Mouse (Mus musculus) ES-Bruce4 (cell line): ENCODE data around the gene Ly6g5c. TPM values are rescaled to one million over a fixed set of nuclear protein-coding genes. Genes with fewer than 3 reads are reported as not detected.

Experiments
- H3K27ac ChIP-seq: 2 replicates; pipeline ENCODE4 v1.5.1; 2012; ENCODE audit warnings: low read length, inconsistent platforms; ENCODE audit not compliant: insufficient read depth
- H3K27me3 ChIP-seq: 2 replicates; pipeline ENCODE4 v1.6.1; 2012; ENCODE audit warnings: mild to moderate bottlenecking, low read length, inconsistent platforms; ENCODE audit not compliant: control insufficient read depth, poor library complexity, insufficient read depth, severe bottlenecking
- H3K36me3 ChIP-seq: 2 replicates; pipeline ENCODE4 v1.6.1; 2012; ENCODE audit warnings: inconsistent platforms, mild to moderate bottlenecking, low read length, moderate library complexity; ENCODE audit not compliant: control insufficient read depth, poor library complexity, insufficient read depth, severe bottlenecking
- H3K4me1 ChIP-seq: one replicate; pipeline ENCODE4 v1.8.1; 2011; ENCODE audit warnings: low read length; ENCODE audit not compliant: control insufficient read depth, insufficient read depth
- H3K4me3 ChIP-seq: 2 replicates; pipeline ENCODE4 v1.5.1; 2011; ENCODE audit warnings: low read depth, mild to moderate bottlenecking, low read length
- H3K9ac ChIP-seq: 2 replicates; pipeline ENCODE4 v1.6.1; 2012; ENCODE audit warnings: low read depth, mild to moderate bottlenecking, inconsistent platforms; ENCODE audit not compliant: poor library complexity, severe bottlenecking
- H3K9me3 ChIP-seq: replicated peaks from 2 replicates; pipeline ENCODE4 v1.6.1; 2012; ENCODE audit warnings: mild to moderate bottlenecking, low read length, inconsistent platforms; ENCODE audit not compliant: control insufficient read depth, poor library complexity, insufficient read depth, severe bottlenecking
- CTCF ChIP-seq: IDR thresholded peaks from one replicate; pipeline ENCODE4 v1.8.1; 2011; ENCODE audit warnings: low read depth, low read length
- EP300 ChIP-seq: IDR thresholded peaks from 2 replicates; pipeline ENCODE4 v1.6.1; 2011; ENCODE audit warnings: low read depth, low read length; ENCODE audit not compliant: insufficient read depth
- POLR2A ChIP-seq: IDR thresholded peaks from one replicate; pipeline ENCODE4 v1.8.1; 2011; ENCODE audit warnings: low read length; ENCODE audit not compliant: insufficient read depth
- polyA plus RNA-seq: library from polyadenylated mRNA; stranded (reverse); fragments of >200 nt; gene quantifications from 2 replicates; pipeline ENCODE4 v1.2.4, GENCODE M21; 2011; ENCODE audit warnings: low read depth; ENCODE audit not compliant: missing spikeins, insufficient read depth, insufficient read length

Gene Ly6g5c
- polyA plus RNA-seq, 1 experiment, result not detected

DNA sequence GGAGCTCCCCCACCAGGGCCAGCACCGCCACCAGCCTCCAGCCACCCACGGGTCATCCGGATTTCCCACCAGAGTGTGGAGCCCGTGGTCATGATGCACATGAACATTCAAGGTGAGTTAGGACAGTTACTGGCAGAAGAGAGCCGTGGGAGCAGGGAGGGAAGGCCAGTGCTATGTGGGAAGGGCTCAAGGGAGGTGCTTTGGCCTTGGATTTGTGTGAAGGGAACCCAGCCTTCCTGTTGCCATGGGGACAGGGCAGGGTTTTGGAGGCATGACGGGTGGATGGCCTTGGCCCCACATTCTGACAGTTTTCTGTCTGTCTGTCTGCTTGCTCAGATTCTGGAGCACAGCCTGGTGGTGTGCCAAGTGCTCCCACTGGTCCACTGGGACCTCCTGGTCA lies 33.9 kb downstream of the Ly6g5c start:
- Histone ChIP-seq H3K9me3 (no peaks in the 10 kb centered on the region), H3K4me3 (no peak overlapping the region), H3K9ac (no peak overlapping the region), H3K4me1 (no peaks in the 10 kb centered on the region), H3K27ac (no peak overlapping the region), H3K27me3 (no peaks in the 10 kb centered on the region), H3K36me3 (peaks cover 78% of the 10 kb centered on the region)
- TF ChIP-seq EP300 (no peak), POLR2A (no peak), CTCF (no peak)

- Histone ChIP-seq H3K9ac (no peak overlapping the region), H3K9me3 (no peaks in the 10 kb centered on the region), H3K27me3 (no peaks in the 10 kb centered on the region), H3K36me3 (peaks cover 87% of the 10 kb centered on the region), H3K4me3 (no peak overlapping the region), H3K4me1 (no peaks in the 10 kb centered on the region), H3K27ac (no peak overlapping the region)
- TF ChIP-seq CTCF (no peak), EP300 (no peak)
Measured at GRCm38 (mm10) chr17:35146139-35146538, 38.1 kb downstream of the Ly6g5c start.

GRCm38 (mm10) chr17:35147348-35147747 lies 39.3 kb downstream of the Ly6g5c start:
- H3K9me3 ChIP-seq, result no peaks in the 10 kb centered on the region
- no peaks in the 10 kb centered on the region for H3K27me3 ChIP-seq
- H3K9ac ChIP-seq, result no peak overlapping the region
- TF ChIP-seq POLR2A (no peak), EP300 (no peak), CTCF (no peak)
- no peak overlapping the region for H3K27ac ChIP-seq
- no peaks in the 10 kb centered on the region for H3K4me1 ChIP-seq
- H3K36me3 ChIP-seq, result peaks cover 89% of the 10 kb centered on the region
- no peak overlapping the region for H3K4me3 ChIP-seq

- H3K36me3 ChIP-seq, result peaks cover 89% of the 10 kb centered on the region
- TF ChIP-seq POLR2A, result no peak
- no peak for TF ChIP-seq CTCF
- no peak for TF ChIP-seq EP300
- no peak overlapping the region for H3K9ac ChIP-seq
- no peaks in the 10 kb centered on the region for H3K9me3 ChIP-seq
- H3K27me3 ChIP-seq, result no peaks in the 10 kb centered on the region
- no peak overlapping the region for H3K4me3 ChIP-seq
- H3K4me1 ChIP-seq, result no peaks in the 10 kb centered on the region
- H3K27ac ChIP-seq, result no peak overlapping the region
Measured at GRCm38 (mm10) chr17:35147922-35148639, 40.0 kb downstream of the Ly6g5c start.

GRCm38 (mm10) chr17:35152121-35152520 lies 44.0 kb downstream of the Ly6g5c start:
- Histone ChIP-seq H3K27me3 (no peaks in the 10 kb centered on the region), H3K27ac (no peak overlapping the region), H3K9me3 (no peaks in the 10 kb centered on the region), H3K4me3 (no peak overlapping the region), H3K4me1 (no peaks in the 10 kb centered on the region), H3K36me3 (peaks cover 90% of the 10 kb centered on the region), H3K9ac (no peak overlapping the region)
- TF ChIP-seq POLR2A (no peak), CTCF (no peak), EP300 (no peak)

DNA sequence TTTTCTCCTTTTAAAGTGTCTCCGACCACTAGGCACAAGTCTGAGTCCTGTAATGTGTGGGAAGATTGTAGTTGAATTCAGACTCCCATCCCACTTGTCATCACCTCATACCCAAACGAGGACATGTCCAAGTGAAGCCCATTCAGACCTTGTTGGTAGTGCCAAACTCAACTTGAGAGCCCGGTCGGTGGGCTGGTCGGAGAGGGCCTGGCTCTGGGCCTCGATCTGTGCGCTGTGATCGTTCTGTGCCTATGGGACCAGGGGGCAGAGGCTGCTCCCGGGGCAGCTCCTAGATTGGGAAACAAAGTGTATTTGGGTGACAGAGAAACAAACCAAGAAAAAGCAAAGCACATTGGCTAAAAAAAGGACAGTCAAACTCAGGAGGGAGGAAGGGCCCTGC lies 45.0 kb downstream of the Ly6g5c start:
- no peak overlapping the region for H3K9ac ChIP-seq
- H3K27me3 ChIP-seq, result no peaks in the 10 kb centered on the region
- H3K36me3 ChIP-seq, result peaks cover 94% of the 10 kb centered on the region
- H3K9me3 ChIP-seq, result no peaks in the 10 kb centered on the region
- TF ChIP-seq POLR2A (no peak), EP300 (no peak), CTCF (no peak)
- H3K4me1 ChIP-seq, result no peaks in the 10 kb centered on the region
- H3K27ac ChIP-seq, result no peak overlapping the region
- H3K4me3 ChIP-seq, result no peak overlapping the region
